Mouse (Mus musculus) small intestine, adult 2 months (tissue): ENCODE results near the gene Cdh5.

Experiments used
- CTCF ChIP-seq: fragments of 200-500 bp; IDR thresholded peaks from 2 replicates; pipeline ENCODE4 v1.5.1; 2012; ENCODE audit warnings: low read depth, mild to moderate bottlenecking, control low read depth, inconsistent platforms, low read length, moderate library complexity, mixed read lengths; ENCODE audit not compliant: insufficient replicate concordance, insufficient read length; ENCODE audit errors: extremely low read depth
- POLR2A ChIP-seq: fragments of 200-500 bp; IDR thresholded peaks from 2 replicates; pipeline ENCODE4 v1.6.1; 2012; ENCODE audit warnings: low read depth, mild to moderate bottlenecking, control low read depth, inconsistent platforms, low read length, moderate library complexity

DNA sequence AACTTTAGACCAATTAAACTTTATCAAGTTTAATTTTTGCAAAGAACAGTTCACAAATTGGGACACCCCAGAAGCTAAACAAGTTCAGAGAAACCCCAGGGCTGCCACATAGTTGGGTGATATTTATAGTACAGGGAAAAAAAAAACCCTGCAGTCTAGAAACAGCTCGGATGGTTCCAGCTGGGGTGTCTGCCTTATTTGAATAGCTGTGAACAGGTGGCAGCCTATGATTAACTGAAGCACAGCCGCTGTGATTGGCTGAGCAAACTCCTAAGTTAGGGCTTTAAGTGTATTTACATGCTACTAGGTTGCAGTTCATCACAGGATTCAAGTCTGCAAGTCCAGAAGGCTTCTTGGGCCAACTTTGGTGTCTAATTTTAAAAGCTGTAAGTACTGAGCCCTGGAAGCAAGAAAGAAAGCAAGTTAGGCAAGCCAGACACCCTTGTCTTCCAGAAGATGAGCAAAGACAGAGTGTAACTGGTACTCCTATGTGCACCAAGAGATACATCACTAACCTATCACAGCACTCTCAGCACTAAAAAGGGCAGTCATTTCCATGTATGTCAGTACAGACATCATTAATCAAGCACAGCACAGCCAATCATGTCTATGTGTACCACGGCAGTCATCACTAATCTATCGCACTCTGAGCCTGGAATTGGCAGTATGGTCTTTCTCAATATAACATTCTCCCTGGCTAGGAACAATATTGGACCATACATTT, 25.9 kb downstream of the Cdh5 start:
- TF ChIP-seq CTCF (no peak), POLR2A (no peak)
